Mouse (Mus musculus): ENCODE results near the gene Skor1.

GRCm38 (mm10) chr9:63136756-63137614, 11.8 kb downstream of the Skor1 start:
- TF ChIP-seq CTCF (IDR thresholded peaks at IDR 0.05; ENCODE audit: low read depth, low read length) (no peak), TAL1 (conservative IDR thresholded peaks at IDR 0.05; ENCODE audit: low read depth, low read length) (no peak)
